ENCODE assay signal across 28 mouse cellular contexts in the genomic region with DNA sequence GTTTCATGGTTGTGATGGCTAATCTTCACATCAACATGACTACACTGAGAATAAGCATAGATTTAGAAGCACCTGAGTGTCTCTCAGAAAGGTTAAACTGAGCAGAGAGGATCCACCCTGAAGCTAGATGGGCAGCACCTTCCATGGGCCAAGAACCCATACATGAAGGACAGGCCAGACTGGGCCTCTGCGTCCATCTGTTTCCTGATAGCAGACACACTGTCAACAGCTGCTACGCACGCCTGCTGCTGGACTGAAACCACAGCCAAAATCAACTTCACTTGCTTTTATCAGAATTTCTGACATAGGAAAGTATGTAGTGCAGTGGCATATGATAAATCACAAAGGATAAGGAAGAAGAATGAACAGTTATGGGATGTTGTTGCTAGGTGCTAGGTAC. TPM values are rescaled to one million over a fixed set of nuclear protein-coding genes. Genes with fewer than 3 reads are reported as not detected.
DNase-seq lines count a peak whose midpoint lies in the region; ATAC-seq lines count a peak whose summit lies in the region.
"Had no signal": no experiment of that assay in that cellular context is flagged by ENCODE, and none has a peak within 500 bp of the region (broad histone marks: within the 10 kb centered on the region; RNA-seq: fewer than 3 reads in every experiment).

No protein-coding gene starts in this region.

- no peak overlapping the region for H3K9ac ChIP-seq in embryonic facial prominence, embryonic 14.5 days (ENCODE audit: low read depth, low read length)
- no peak overlapping the region for H3K9ac ChIP-seq in kidney, embryonic 16.5 days (replicated peaks; ENCODE audit: low read length)
- no peak overlapping the region for H3K9ac ChIP-seq in midbrain, embryonic 16.5 days (ENCODE audit: low read depth, low read length)
- H3K9ac ChIP-seq: embryonic facial prominence, embryonic 12.5 days; forebrain, embryonic 12.5 days; forebrain, embryonic 15.5 days; heart, embryonic 13.5 days; hindbrain, embryonic 14.5 days had no signal

- H3K4me1 ChIP-seq in embryonic facial prominence, embryonic 14.5 days (ENCODE audit: control insufficient read depth, insufficient read depth, low read length) = no peaks in the 10 kb centered on the region
- H3K4me1 ChIP-seq in embryonic facial prominence, embryonic 10.5 days = no peaks in the 10 kb centered on the region
- no peaks in the 10 kb centered on the region for H3K4me1 ChIP-seq in kidney, embryonic 16.5 days (ENCODE audit: insufficient read depth, low read length)
- no peaks in the 10 kb centered on the region for H3K4me1 ChIP-seq in midbrain, embryonic 16.5 days (ENCODE audit: control insufficient read depth, insufficient read depth, low read length)
- H3K4me1 ChIP-seq: embryonic facial prominence, embryonic 12.5 days; forebrain, embryonic 12.5 days; forebrain, embryonic 15.5 days; heart, embryonic 10.5 days had no signal

- H3K27ac ChIP-seq in embryonic facial prominence, embryonic 14.5 days (replicated peaks; ENCODE audit: low read depth, low read length) = no peak overlapping the region
- no peak overlapping the region for H3K27ac ChIP-seq in embryonic facial prominence, embryonic 10.5 days (replicated peaks)
- no peak overlapping the region for H3K27ac ChIP-seq in kidney, embryonic 16.5 days (ENCODE audit: low read length)
- H3K27ac ChIP-seq in midbrain, embryonic 16.5 days (ENCODE audit: low read length) = no peak overlapping the region
- H3K27ac ChIP-seq: embryonic facial prominence, embryonic 12.5 days; forebrain, embryonic 12.5 days; forebrain, embryonic 15.5 days; heart, adult 2 months; heart, embryonic 10.5 days; heart, embryonic 13.5 days; hindbrain, embryonic 14.5 days had no signal

- H3K9me3 ChIP-seq in embryonic facial prominence, embryonic 14.5 days (ENCODE audit: control insufficient read depth, low read length) = no peaks in the 10 kb centered on the region
- H3K9me3 ChIP-seq in embryonic facial prominence, embryonic 10.5 days = no peaks in the 10 kb centered on the region
- H3K9me3 ChIP-seq in kidney, embryonic 16.5 days (ENCODE audit: low read length) = no peaks in the 10 kb centered on the region
- no peaks in the 10 kb centered on the region for H3K9me3 ChIP-seq in midbrain, embryonic 16.5 days (replicated peaks; ENCODE audit: control insufficient read depth, low read length, poor library complexity, severe bottlenecking)
- H3K9me3 ChIP-seq: embryonic facial prominence, embryonic 12.5 days; forebrain, embryonic 12.5 days; forebrain, embryonic 15.5 days; G1E; heart, embryonic 10.5 days; heart, embryonic 13.5 days had no signal

- peak; percentile 16 for DNase-seq in embryonic facial prominence, embryonic 14.5 days (ENCODE audit: low spot score)
- DNase-seq in embryonic facial prominence, embryonic 10.5 days (ENCODE audit: low spot score) = no peak
- no peak for DNase-seq in kidney, adult 11 months
- DNase-seq in kidney, postnatal 14 days = peak; percentile 18
- no peak for DNase-seq in kidney, adult 9 months
- DNase-seq: adrenal gland, postnatal 10 days; adrenal gland, postnatal 36 days; B cell, adult 2 months; cerebellum, adult 18-20 months; cerebellum, adult 9-10 months; cerebellum, postnatal 14 days; gastrocnemius, postnatal 10 days; gastrocnemius, postnatal 36 days; heart, adult 2 months; heart, postnatal 14 days; heart, postnatal 4 days had no signal

- H3K4me3 ChIP-seq in embryonic facial prominence, embryonic 14.5 days (ENCODE audit: low read depth, low read length) = no peak overlapping the region
- H3K4me3 ChIP-seq in embryonic facial prominence, embryonic 10.5 days = no peak overlapping the region
- H3K4me3 ChIP-seq in kidney, embryonic 16.5 days (ENCODE audit: low read length) = no peak overlapping the region
- H3K4me3 ChIP-seq in midbrain, embryonic 16.5 days (ENCODE audit: low read depth, low read length) = no peak overlapping the region
- H3K4me3 ChIP-seq: embryonic facial prominence, embryonic 12.5 days; erythroblast, embryonic 14.5 days; forebrain, embryonic 12.5 days; forebrain, embryonic 15.5 days; heart, adult 2 months; heart, embryonic 10.5 days; heart, embryonic 13.5 days had no signal

- H3K4me2 ChIP-seq in embryonic facial prominence, embryonic 14.5 days (ENCODE audit: low read depth, low read length) = no peak overlapping the region
- H3K4me2 ChIP-seq in kidney, embryonic 16.5 days (replicated peaks; ENCODE audit: low read depth, low read length) = no peak overlapping the region
- H3K4me2 ChIP-seq in midbrain, embryonic 16.5 days (ENCODE audit: low read length) = no peak overlapping the region
- H3K4me2 ChIP-seq: embryonic facial prominence, embryonic 12.5 days; forebrain, embryonic 12.5 days; forebrain, embryonic 15.5 days; heart, embryonic 13.5 days; hindbrain, embryonic 14.5 days had no signal

- H3K36me3 ChIP-seq in embryonic facial prominence, embryonic 14.5 days (ENCODE audit: control insufficient read depth, insufficient read depth, low read length) = peaks cover 22% of the 10 kb centered on the region; the same call in 1 of the 2 replicates
- peaks cover 29% of the 10 kb centered on the region for H3K36me3 ChIP-seq in embryonic facial prominence, embryonic 10.5 days (replicated peaks)
- 0 out of 2 replicates have a peak, but pooled peaks cover 7% of the 10 kb centered on the region for H3K36me3 ChIP-seq in kidney, embryonic 16.5 days (ENCODE audit: insufficient read depth, low read length)
- H3K36me3 ChIP-seq in midbrain, embryonic 16.5 days (ENCODE audit: control insufficient read depth, insufficient read depth, low read length) = no peaks in the 10 kb centered on the region

- no peak for ATAC-seq in embryonic facial prominence, embryonic 14.5 days (ENCODE audit: low read depth)
- ATAC-seq in kidney, embryonic 16.5 days (ENCODE audit: low FRiP score, low TSS enrichment) = peak; percentile 54; the same call in 1 of the 2 replicates
- no peak for ATAC-seq in midbrain, embryonic 16.5 days
- ATAC-seq: forebrain, embryonic 15.5 days; Patski had no signal

- H3K27me3 ChIP-seq in embryonic facial prominence, embryonic 14.5 days (replicated peaks; ENCODE audit: control insufficient read depth, insufficient read depth, low read length) = no peaks in the 10 kb centered on the region
- no peaks in the 10 kb centered on the region for H3K27me3 ChIP-seq in embryonic facial prominence, embryonic 10.5 days (replicated peaks; ENCODE audit: low read depth, poor library complexity, severe bottlenecking)
- no peaks in the 10 kb centered on the region for H3K27me3 ChIP-seq in kidney, embryonic 16.5 days (ENCODE audit: insufficient read depth, low read length)
- H3K27me3 ChIP-seq in midbrain, embryonic 16.5 days (ENCODE audit: control insufficient read depth, insufficient read depth, low read depth, low read length) = no peaks in the 10 kb centered on the region
- H3K27me3 ChIP-seq: CH12.LX; embryonic facial prominence, embryonic 12.5 days; forebrain, embryonic 12.5 days; forebrain, embryonic 15.5 days; heart, embryonic 13.5 days; Patski had no signal

- WGBS in embryonic facial prominence, embryonic 14.5 days = 76% methylated on average over 3 of the region's 3 CpGs
- WGBS in embryonic facial prominence, embryonic 10.5 days = 93% methylated on average over 3 of the region's 3 CpGs
- WGBS in kidney, embryonic 16.5 days = 59% methylated on average over 3 of the region's 3 CpGs
- 92% methylated on average over 3 of the region's 3 CpGs for WGBS in midbrain, embryonic 16.5 days

RNA-seq across cellular contexts. Expression of gene Sept10, which starts 42.0 kb away (rescaled TPM):
- polyA plus RNA-seq in embryonic facial prominence, embryonic 14.5 days (2014; fragmentation: Nextera tagmentation; extraction: Ambion mirVana) = 40.5 and 47.1 TPM in 2 replicates
- 36.8 and 37.3 TPM in 2 replicates for polyA plus RNA-seq in embryonic facial prominence, embryonic 10.5 days (2016; fragmentation: Nextera tagmentation; extraction: Ambion mirVana)
- polyA plus RNA-seq in kidney, embryonic 16.5 days (2015; fragmentation: Nextera tagmentation; extraction: Ambion mirVana) = 46.3 and 48.6 TPM in 2 replicates
- polyA plus RNA-seq in midbrain, embryonic 16.5 days (2015; fragmentation: Nextera tagmentation; extraction: Ambion mirVana) = 10.4 and 13.3 TPM in 2 replicates
- polyA plus RNA-seq: erythroblast, embryonic 14.5 days had no signal

RNA-seq across cellular contexts. Expression of gene Sowahc, which starts 42.1 kb away (rescaled TPM):
- polyA plus RNA-seq in embryonic facial prominence, embryonic 14.5 days (2014; fragmentation: Nextera tagmentation; extraction: Ambion mirVana) = 9.1 and 10.0 TPM in 2 replicates
- 12.4 and 12.8 TPM in 2 replicates for polyA plus RNA-seq in embryonic facial prominence, embryonic 10.5 days (2016; fragmentation: Nextera tagmentation; extraction: Ambion mirVana)
- 11.4 and 11.7 TPM in 2 replicates for polyA plus RNA-seq in kidney, embryonic 16.5 days (2015; fragmentation: Nextera tagmentation; extraction: Ambion mirVana)
- polyA plus RNA-seq in midbrain, embryonic 16.5 days (2015; fragmentation: Nextera tagmentation; extraction: Ambion mirVana) = 22.1 and 23.8 TPM in 2 replicates
- polyA plus RNA-seq: erythroblast, embryonic 14.5 days had no signal

Comparison
In these comparisons a context has a peak if more than half of its experiments do, and no peak if none do; other contexts are left out.
1. DNase-seq: peak in embryonic facial prominence, embryonic 14.5 days (single experiment) and kidney, postnatal 14 days (single experiment); none in embryonic facial prominence, embryonic 10.5 days (single experiment), kidney, adult 11 months (single experiment) and kidney, adult 9 months (single experiment).